Mouse (Mus musculus): ENCODE results near the gene Mup11.
"Not testable (repeated sequence)": the region's sequence is repeated elsewhere in the genome, so short reads cannot be mapped to it uniquely, and the experiment has no call there.

Gene Mup11

GRCm38 (mm10) chr4:60662311-60662710 lies at the start of gene Mup11:
TSS of gene Mup11 (minus strand) at chr4:60662411.
- not testable (repeated sequence) for DNase-seq (ENCODE audit: low spot score)

Data from retina, embryonic 14.5 days (tissue).